Mouse (Mus musculus): ENCODE measurements around the gene Gstm7. TPM values are rescaled to one million over a fixed set of nuclear protein-coding genes. Genes with fewer than 3 reads are reported as not detected.
"Not testable (repeated sequence)": the region's sequence is repeated elsewhere in the genome, so short reads cannot be mapped to it uniquely, and the experiment has no call there.

The Gstm7 gene
- total and polyA plus RNA-seq, 2 experiments from 2014 or later, result 29.8 to 39.0 TPM

GRCm38 (mm10) chr3:107905942-107906341 lies 25.7 kb downstream of the Gstm7 start:
- no peak for TF ChIP-seq CTCF (IDR thresholded peaks at IDR 0.05; ENCODE audit: low read depth)
- 63% methylated on average over 6 of the region's 6 CpGs for WGBS

GRCm38 (mm10) chr3:107900955-107901673 lies 30.5 kb downstream of the Gstm7 start:
- 64% methylated on average over 11 of the region's 11 CpGs for WGBS
- H3K4me3 ChIP-seq (ENCODE audit: low read length), result no peak overlapping the region
- H3K36me3 ChIP-seq (ENCODE audit: insufficient read depth, low read length), result no peaks in the 10 kb centered on the region; the same call in 1 of the 2 replicates
- ATAC-seq, result no peak
- no peak for TF ChIP-seq CTCF (IDR thresholded peaks at IDR 0.05; ENCODE audit: low read depth)
- peaks cover 6% of the 10 kb centered on the region for H3K4me1 ChIP-seq (ENCODE audit: insufficient read depth, low read length)
- H3K27me3 ChIP-seq (ENCODE audit: insufficient read depth, low read length), result no peaks in the 10 kb centered on the region
- no peak overlapping the region for H3K9ac ChIP-seq (replicated peaks; ENCODE audit: low read length)
- H3K4me2 ChIP-seq (ENCODE audit: low read depth, low read length), result no peak overlapping the region
- DNase-seq (ENCODE audit: low spot score), result no peak
- no peaks in the 10 kb centered on the region for H3K9me3 ChIP-seq (ENCODE audit: low read length)
- H3K27ac ChIP-seq, result no peak overlapping the region

More at GRCm38 (mm10) chr3:107905942-107906341, 25.7 kb downstream of the Gstm7 start:
- ATAC-seq, result no peak
- H3K27ac ChIP-seq, result no peak overlapping the region
- H3K4me2 ChIP-seq (ENCODE audit: low read depth, low read length), result no peak overlapping the region
- no peaks in the 10 kb centered on the region for H3K36me3 ChIP-seq (ENCODE audit: insufficient read depth, low read length)
- DNase-seq (ENCODE audit: low spot score), result no peak
- no peaks in the 10 kb centered on the region for H3K9me3 ChIP-seq (ENCODE audit: low read length)
- H3K27me3 ChIP-seq (ENCODE audit: insufficient read depth, low read length), result no peaks in the 10 kb centered on the region
- no peak overlapping the region for H3K9ac ChIP-seq (replicated peaks; ENCODE audit: low read length)
- no peaks in the 10 kb centered on the region for H3K4me1 ChIP-seq (ENCODE audit: insufficient read depth, low read length)
- H3K4me3 ChIP-seq (ENCODE audit: low read length), result no peak overlapping the region

GRCm38 (mm10) chr3:107898691-107899090 lies 32.9 kb downstream of the Gstm7 start:
- no peak for ATAC-seq
- H3K9me3 ChIP-seq (ENCODE audit: low read length), result no peaks in the 10 kb centered on the region
- DNase-seq (ENCODE audit: low spot score), result no peak
- no peak overlapping the region for H3K27ac ChIP-seq
- H3K4me3 ChIP-seq (ENCODE audit: low read length), result no peak overlapping the region
- no peak overlapping the region for H3K9ac ChIP-seq (replicated peaks; ENCODE audit: low read length)
- 90% methylated on average over 13 of the region's 13 CpGs for WGBS
- H3K36me3 ChIP-seq (ENCODE audit: insufficient read depth, low read length), result no peaks in the 10 kb centered on the region; the same call in 1 of the 2 replicates
- no peak overlapping the region for H3K4me2 ChIP-seq (ENCODE audit: low read depth, low read length)
- H3K4me1 ChIP-seq (ENCODE audit: insufficient read depth, low read length), result peaks cover 13% of the 10 kb centered on the region
- TF ChIP-seq CTCF (IDR thresholded peaks at IDR 0.05; ENCODE audit: low read depth), result no peak
- H3K27me3 ChIP-seq (ENCODE audit: insufficient read depth, low read length), result no peaks in the 10 kb centered on the region

GRCm38 (mm10) chr3:107895720-107896569 lies 35.7 kb downstream of the Gstm7 start, which contains the start of gene Gstm5:
Gene Gstm5 (plus strand): TSS chr3:107895821.
- Histone ChIP-seq H3K36me3 (ENCODE audit: insufficient read depth, low read length) (peaks cover 10% of the 10 kb centered on the region), H3K27ac (peak within 1 kb of the TSS; percentile 91), H3K9ac (replicated peaks; ENCODE audit: low read length) (peak within 1 kb of the TSS; percentile 90), H3K4me1 (ENCODE audit: insufficient read depth, low read length) (peaks cover 13% of the 10 kb centered on the region), H3K4me2 (ENCODE audit: low read depth, low read length) (peak within 1 kb of the TSS; percentile 98), H3K27me3 (ENCODE audit: insufficient read depth, low read length) (no peaks in the 10 kb centered on the region), H3K9me3 (ENCODE audit: low read length) (no peaks in the 10 kb centered on the region), H3K4me3 (ENCODE audit: low read length) (peak within 1 kb of the TSS; percentile 77)
- DNase-seq (ENCODE audit: low spot score) (peak; percentile 93), ATAC-seq (peak; percentile 96)
- TF ChIP-seq CTCF (IDR thresholded peaks at IDR 0.05; ENCODE audit: low read depth), result no peak
- WGBS, result 5% methylated on average over 40 of the region's 40 CpGs

GRCm38 (mm10) chr3:107895194-107895719 lies 36.4 kb downstream of the Gstm7 start:
- TF ChIP-seq CTCF (IDR thresholded peaks at IDR 0.05; ENCODE audit: low read depth), result no peak
- H3K27ac ChIP-seq, result peak overlapping the region; percentile 91; the same call in 1 of the 2 replicates
- H3K36me3 ChIP-seq (ENCODE audit: insufficient read depth, low read length), result peaks cover 10% of the 10 kb centered on the region
- H3K4me3 ChIP-seq (ENCODE audit: low read length), result peak overlapping the region; percentile 77
- H3K27me3 ChIP-seq (ENCODE audit: insufficient read depth, low read length), result no peaks in the 10 kb centered on the region
- 10% methylated on average over 6 of the region's 6 CpGs for WGBS
- H3K4me1 ChIP-seq (ENCODE audit: insufficient read depth, low read length), result peaks cover 13% of the 10 kb centered on the region
- no peak; the same call in 1 of the 2 replicates for ATAC-seq
- H3K9ac ChIP-seq (replicated peaks; ENCODE audit: low read length), result peak overlapping the region; percentile 90
- H3K4me2 ChIP-seq (ENCODE audit: low read depth, low read length), result peak overlapping the region; percentile 98
- DNase-seq (ENCODE audit: low spot score), result no peak
- no peaks in the 10 kb centered on the region for H3K9me3 ChIP-seq (ENCODE audit: low read length)

GRCm38 (mm10) chr3:107889236-107889635 lies 42.4 kb downstream of the Gstm7 start:
- H3K9ac ChIP-seq (replicated peaks; ENCODE audit: low read length); H3K4me3 ChIP-seq (ENCODE audit: low read length); H3K27me3 ChIP-seq (ENCODE audit: insufficient read depth, low read length); H3K9me3 ChIP-seq (ENCODE audit: low read length); H3K4me1 ChIP-seq (ENCODE audit: insufficient read depth, low read length); H3K4me2 ChIP-seq (ENCODE audit: low read depth, low read length); DNase-seq (ENCODE audit: low spot score); ATAC-seq: not testable (repeated sequence)
- 0 out of 2 replicates have a peak overlapping the region, but pooled peaks have one; percentile 36 for H3K27ac ChIP-seq
- peaks cover 10% of the 10 kb centered on the region for H3K36me3 ChIP-seq (ENCODE audit: insufficient read depth, low read length)
- WGBS, result 76% methylated on average over 2 of the region's 2 CpGs
